Mouse (Mus musculus) stomach, embryonic 16.5 days (tissue): ENCODE data around the gene Trim34a. TPM values are rescaled to one million over a fixed set of nuclear protein-coding genes. Genes with fewer than 3 reads are reported as not detected.

Experiments
- polyA plus RNA-seq: library from polyadenylated mRNA; unstranded; fragments of >200 nt; fragmentation: Nextera tagmentation; extraction: Ambion mirVana; gene quantifications from 2 replicates; pipeline ENCODE4 v1.2.1, GENCODE M21; 2015

Gene Trim34a
- polyA plus RNA-seq, 1 experiment from 2014 or later: 1.8 TPM

Other genes with a start within 250 kb of the Trim34a start
- gene Olfr638, start 245.7 kb upstream of the Trim34a start, polyA plus RNA-seq: not detected in 2 replicates
- not detected in 2 replicates for gene Olfr639, start 227.2 kb upstream of the Trim34a start, polyA plus RNA-seq
- not detected in 2 replicates for gene Olfr640, start 218.9 kb upstream of the Trim34a start, polyA plus RNA-seq
- not detected in 2 replicates for gene Olfr641, start 209.0 kb upstream of the Trim34a start, polyA plus RNA-seq
- not detected in 2 replicates for gene Olfr642, start 191.8 kb upstream of the Trim34a start, polyA plus RNA-seq
- not detected in 2 replicates for gene 4930516K23Rik, start 183.0 kb upstream of the Trim34a start, polyA plus RNA-seq
- gene Olfr644, start 172.6 kb upstream of the Trim34a start, polyA plus RNA-seq: not detected in 2 replicates
- not detected in 2 replicates for gene Olfr645, start 159.0 kb upstream of the Trim34a start, polyA plus RNA-seq
- not detected in 2 replicates for gene Olfr646, start 139.6 kb upstream of the Trim34a start, polyA plus RNA-seq
- not detected in 2 replicates for gene Ubqln5, start 114.6 kb upstream of the Trim34a start, polyA plus RNA-seq
- gene Olfr643, start 107.1 kb upstream of the Trim34a start, polyA plus RNA-seq: not detected in 2 replicates
- not detected in 2 replicates for gene Ubqln3, start 101.2 kb upstream of the Trim34a start, polyA plus RNA-seq
- not detected in 2 replicates for gene Ubqlnl, start 93.9 kb upstream of the Trim34a start, polyA plus RNA-seq
- gene Olfm5, start 79.6 kb upstream of the Trim34a start, polyA plus RNA-seq: not detected in 2 replicates
- gene Olfr648, start 61.1 kb upstream of the Trim34a start, polyA plus RNA-seq: 0.26 and 0.27 TPM in 2 replicates
- not detected in 2 replicates for gene Olfr649, start 48.5 kb upstream of the Trim34a start, polyA plus RNA-seq
- gene Trim6, start 25.7 kb upstream of the Trim34a start, polyA plus RNA-seq: 0.87 and 0.89 TPM in 2 replicates
- gene Trim5, start 43.6 kb downstream of the Trim34a start, polyA plus RNA-seq: 0.54 and 0.62 TPM in 2 replicates
- gene Trim12a, start 71.0 kb downstream of the Trim34a start, polyA plus RNA-seq: 5.3 and 6.1 TPM in 2 replicates
- gene Trim34b, start 85.0 kb downstream of the Trim34a start, polyA plus RNA-seq: not detected in 2 replicates
- gene Trim12c, start 108.9 kb downstream of the Trim34a start, polyA plus RNA-seq: 2.8 TPM in 2 replicates
- gene Trim30b, start 125.4 kb downstream of the Trim34a start, polyA plus RNA-seq: 0.22 and 0.31 TPM in 2 replicates
- 0.25 and 0.26 TPM in 2 replicates for gene Trim30c, start 156.4 kb downstream of the Trim34a start, polyA plus RNA-seq
- 1.8 and 2.4 TPM in 2 replicates for gene Trim30a, start 220.7 kb downstream of the Trim34a start, polyA plus RNA-seq